Mouse (Mus musculus) erythroblast, adult 5-6 weeks (primary cell): ENCODE data around the gene Cutc. TPM values are rescaled to one million over a fixed set of nuclear protein-coding genes. Genes with fewer than 3 reads are reported as not detected.
A peak's percentile ranks its signal among the peaks of the same experiment; 100 is the strongest.

Source experiments
- ATAC-seq: replicated peaks from 2 replicates; pipeline ENCODE4 v1.8.0; 2016; ENCODE audit warnings: moderate number of reproducible peaks, mild to moderate bottlenecking, moderate TSS enrichment, inconsistent platforms; ENCODE audit not compliant: poor library complexity, low FRiP score, severe bottlenecking
- total RNA-seq, 2 experiments: library from RNA; stranded (forward) in 1 of 2; stranded (reverse) in 1 of 2; fragments of 150-400 nt in 1 of 2; fragments of 200-764, 138-1000 nt in 1 of 2; gene quantifications; 2 replicates each; pipeline versions ENCODE4 v1.2.3 to v1.2.4; 2015 to 2017; ENCODE audit warnings: low replicate concordance in 2 of 2

The Cutc gene
- total RNA-seq, 2 experiments from 2014 or later, result 6.1 to 23.2 TPM

DNA sequence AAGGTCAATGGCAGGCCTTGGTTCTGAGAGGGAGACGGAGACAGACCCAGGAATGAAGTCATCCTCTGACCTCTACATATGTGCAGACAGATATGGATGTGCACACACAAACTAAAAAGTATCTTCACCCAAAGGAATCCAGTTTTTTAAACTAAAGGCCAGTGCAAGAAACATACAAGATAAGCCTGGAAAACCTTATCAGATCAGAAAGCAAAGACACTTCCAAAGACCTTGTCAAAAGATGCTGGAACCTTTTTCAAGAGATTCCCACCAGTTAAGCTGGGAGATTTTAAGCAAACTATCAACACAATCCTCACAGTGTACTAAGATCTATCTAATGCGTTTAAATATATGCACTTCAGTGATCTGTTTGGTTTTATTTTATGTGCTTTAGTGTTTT is 2.8 kb upstream of the Cutc start:
- no peak for ATAC-seq

- ATAC-seq, result peak; percentile 94
Observed at GRCm38 (mm10) chr19:43753226-43753835, 535 bp downstream of the Cutc start.

- ATAC-seq, result no peak
Observed at GRCm38 (mm10) chr19:43754237-43754636, 1.4 kb downstream of the Cutc start.

- ATAC-seq, result no peak
Observed at GRCm38 (mm10) chr19:43754872-43755271, 2.1 kb downstream of the Cutc start.

DNA sequence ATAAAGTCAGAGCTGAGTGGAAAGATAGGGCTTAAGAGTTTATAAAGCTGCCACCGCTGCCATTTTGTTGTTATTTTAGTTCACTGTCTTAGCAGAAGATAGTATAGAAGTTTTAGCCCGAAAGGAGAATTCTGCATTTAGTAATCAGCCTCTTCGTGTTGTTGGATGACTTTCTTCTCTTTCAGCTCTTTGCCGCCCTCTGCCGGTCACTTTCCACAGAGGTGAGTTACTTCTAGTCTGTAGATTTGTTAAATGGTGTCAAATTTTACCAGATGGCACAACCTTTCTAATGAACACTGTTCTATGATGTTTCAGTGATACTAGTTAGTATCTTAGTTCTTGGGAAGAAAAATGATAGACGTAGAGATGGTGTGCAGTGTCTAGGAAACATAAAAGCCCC is 7.7 kb downstream of the Cutc start:
- peak; percentile 93 for ATAC-seq

- no peak for ATAC-seq
Observed at GRCm38 (mm10) chr19:43761543-43762256, 8.9 kb downstream of the Cutc start.

DNA sequence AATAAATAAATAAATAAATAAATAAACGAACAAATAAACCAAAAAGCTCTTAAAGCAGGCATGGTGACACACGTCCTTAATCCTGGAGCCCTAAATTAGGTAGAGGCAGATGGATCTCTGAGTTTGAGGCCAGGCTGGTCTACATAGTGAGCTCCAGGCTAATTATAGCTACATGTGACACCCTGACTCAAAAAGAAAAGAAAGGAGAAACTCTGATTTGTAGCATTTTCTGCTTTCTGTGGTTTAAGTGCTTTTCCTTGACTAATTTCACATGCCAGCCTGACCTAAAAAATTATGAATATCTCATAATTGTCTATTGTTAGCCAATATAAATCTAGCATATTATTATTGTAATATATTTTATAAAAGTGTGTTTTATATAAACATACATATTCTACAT is 9.6 kb downstream of the Cutc start:
- ATAC-seq, result no peak

DNA sequence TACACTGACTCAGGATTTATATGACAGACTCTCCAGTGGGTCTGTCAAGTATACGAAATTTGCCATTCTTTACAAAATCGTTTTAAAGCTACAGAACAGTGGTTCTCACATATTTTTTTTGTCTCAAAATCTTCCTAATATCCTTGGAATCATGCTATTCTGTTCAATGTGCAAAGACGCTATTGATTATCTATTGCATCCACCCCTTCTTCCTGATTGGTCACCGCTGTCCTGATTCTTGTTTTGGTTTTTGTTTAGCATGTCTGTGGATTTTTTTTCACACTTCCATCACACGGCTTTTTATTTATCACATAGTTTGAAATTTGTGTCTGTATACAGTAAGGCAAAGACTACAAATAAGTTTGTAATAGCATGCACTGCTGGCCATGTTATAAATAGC is 13.7 kb downstream of the Cutc start:
- ATAC-seq, result no peak

DNA sequence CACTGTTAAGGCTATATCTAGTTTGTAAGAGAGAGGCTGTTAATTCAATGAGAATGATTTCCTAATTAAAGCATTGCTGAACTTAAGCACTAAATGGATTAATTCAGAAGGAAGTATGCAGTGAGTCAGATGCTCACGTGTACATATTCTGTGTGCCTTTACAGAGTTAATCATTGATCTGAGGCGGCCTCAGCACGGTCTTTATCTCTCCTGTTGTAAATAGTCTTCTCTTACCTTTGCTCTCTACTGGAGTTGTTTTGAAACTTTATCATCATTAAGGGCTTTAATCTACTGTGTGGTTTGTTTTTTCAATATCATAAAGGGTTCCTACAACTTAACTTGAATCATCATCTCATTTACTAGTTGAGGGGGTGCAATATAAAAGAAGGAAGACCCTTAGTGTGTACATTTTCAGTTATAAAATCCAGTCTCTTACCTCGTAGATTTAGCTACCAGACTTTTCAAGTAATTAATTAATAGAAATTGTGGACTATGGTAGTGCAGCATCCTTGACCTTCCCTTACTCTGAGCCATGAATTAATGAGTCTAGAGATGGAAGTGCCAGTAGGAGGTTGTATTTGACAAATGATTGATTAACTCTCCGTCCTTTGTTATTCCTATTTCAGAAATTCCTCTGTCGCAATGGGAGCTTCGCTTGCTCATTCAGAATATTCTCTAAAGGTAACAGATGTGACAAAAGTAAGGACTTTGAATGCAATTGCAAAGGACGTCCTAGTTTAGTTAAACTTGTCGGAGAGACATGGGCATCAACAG is 14.9 kb downstream of the Cutc start:
- no peak for ATAC-seq

DNA sequence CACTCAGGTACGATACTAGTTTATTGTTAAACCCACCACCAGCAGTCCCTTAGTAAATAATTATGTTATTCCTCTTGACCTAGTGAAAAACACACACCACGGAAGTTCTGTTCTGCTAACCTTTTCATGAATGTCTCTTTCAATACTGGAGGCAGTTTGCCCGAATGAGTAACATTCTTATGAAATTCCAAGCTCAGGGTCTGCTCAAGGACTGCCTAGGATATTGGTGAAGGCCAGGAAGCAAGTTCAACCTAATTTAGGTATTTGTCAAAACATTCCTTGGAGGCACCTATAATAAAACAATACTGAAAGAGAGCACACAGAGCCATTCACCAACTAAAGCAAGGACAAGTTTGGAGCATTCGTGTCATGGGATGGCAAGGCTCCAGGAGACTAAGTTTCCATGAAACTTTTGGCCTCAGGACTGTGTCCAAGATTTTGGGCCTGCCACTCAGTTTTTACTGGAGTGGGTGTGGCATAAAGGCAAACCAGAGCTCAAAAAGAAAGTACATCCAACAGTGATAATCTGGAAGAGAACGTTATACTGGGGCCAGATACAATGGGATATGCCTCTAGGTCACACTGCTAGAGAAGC is 16.7 kb downstream of the Cutc start:
- ATAC-seq, result no peak

- ATAC-seq, result no peak
Observed at GRCm38 (mm10) chr19:43770584-43770983, 17.8 kb downstream of the Cutc start.

DNA sequence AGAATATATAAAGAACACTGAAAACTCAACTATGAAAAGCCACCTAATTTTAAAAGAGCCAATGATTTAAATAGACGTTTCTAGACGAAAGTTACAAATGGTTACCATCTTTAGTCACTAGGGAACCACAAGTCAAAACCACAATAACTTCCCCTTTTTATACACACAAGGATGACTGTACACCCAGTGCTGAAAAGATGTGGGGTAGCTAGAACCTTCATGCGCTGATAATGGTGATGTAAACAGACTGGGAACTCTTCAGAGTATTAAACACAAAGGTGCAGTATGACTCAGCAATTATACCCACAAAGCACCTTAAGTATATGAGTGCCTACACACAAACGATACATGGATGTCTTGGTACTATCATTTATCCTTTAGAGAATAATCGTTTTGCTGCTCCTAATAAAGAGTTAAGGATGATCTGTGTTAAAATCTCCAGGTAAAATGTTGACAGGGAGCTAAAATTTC is 18.7 kb downstream of the Cutc start:
- no peak for ATAC-seq

DNA sequence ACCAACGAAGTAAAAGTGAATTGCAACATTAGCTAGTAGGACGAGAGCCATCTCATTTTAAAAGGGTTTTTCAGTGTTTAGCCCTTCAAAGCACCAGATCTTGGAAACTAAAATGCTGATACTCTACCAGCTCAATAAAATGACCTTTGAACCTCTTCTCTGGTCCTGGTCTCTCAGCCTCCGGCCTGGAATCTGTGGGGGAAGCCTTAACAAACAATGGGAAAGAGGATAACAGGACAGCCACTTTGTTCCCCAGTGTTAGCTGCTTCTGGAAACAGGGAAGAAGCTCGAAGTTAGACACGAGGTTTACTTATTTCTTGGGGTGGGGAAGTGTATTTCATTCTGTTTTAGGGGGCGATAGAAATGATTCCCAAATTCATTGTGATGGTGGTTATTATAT is 19.5 kb downstream of the Cutc start:
- ATAC-seq, result no peak

GRCm38 (mm10) chr19:43775433-43775832 is 22.6 kb downstream of the Cutc start:
- ATAC-seq, result no peak

DNA sequence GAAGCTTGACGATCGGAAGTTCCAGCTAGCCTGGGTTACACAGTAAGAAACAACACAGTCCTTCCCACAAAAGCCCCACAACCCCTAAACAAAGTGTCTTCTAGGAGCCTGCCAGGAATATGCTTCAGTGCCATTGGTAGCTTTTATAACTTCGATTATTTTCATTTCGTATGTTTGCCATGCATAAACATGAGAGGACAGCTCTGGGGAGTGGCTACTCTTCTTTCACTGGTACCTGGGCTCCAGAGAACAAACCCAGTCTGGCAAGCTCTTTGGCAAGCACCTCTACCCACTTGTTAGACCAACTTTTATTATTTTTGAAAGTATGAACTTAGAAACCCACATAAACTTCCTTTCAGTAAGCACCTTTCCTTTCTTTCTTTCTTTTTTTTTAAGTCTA is 23.8 kb downstream of the Cutc start:
- no peak for ATAC-seq

- ATAC-seq, result no peak
Observed at GRCm38 (mm10) chr19:43777308-43777707, 24.5 kb downstream of the Cutc start.

DNA sequence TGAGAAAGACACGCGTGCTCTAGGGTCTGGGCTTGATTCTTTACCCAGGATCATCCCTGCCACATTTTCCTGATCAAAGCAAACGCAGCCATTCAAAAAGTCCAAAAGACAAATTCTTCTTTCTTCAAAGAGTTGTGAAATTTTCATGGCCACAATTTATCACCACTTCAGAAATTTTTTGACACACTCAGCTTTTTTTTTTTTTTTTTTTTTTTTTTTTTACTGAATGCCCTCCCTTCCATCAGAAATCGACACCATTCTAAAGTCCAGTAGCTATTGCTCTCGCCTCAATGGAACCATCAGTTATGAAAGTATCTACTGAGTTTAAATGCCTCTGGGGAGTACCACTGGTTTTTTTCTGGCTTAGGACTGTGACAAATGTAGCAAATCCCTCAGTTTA is 27.6 kb downstream of the Cutc start:
- ATAC-seq, result no peak

DNA sequence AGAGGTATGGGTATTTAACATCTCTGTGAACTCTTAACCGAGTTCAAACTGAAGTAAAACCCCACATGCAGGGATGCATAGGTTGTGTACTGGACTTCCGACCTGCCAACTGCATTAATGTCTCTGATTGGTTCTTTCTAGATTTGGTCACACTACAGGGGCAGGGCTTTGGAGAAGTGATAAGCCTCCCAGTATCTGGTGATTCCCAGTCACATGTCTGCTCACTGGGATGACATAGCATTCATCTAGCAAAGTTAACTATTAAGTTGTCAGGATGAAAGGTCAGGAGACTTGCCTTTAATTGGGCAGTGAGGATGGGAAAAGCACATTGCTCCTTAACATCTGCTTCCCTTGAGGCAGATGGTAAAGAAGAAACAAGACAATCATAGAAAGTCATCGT is 29.2 kb downstream of the Cutc start, which contains the start of gene Abcc2:
Gene Abcc2 (plus strand): TSS at position 213 of the 400 bp plus-strand sequence.
- ATAC-seq, result no peak

DNA sequence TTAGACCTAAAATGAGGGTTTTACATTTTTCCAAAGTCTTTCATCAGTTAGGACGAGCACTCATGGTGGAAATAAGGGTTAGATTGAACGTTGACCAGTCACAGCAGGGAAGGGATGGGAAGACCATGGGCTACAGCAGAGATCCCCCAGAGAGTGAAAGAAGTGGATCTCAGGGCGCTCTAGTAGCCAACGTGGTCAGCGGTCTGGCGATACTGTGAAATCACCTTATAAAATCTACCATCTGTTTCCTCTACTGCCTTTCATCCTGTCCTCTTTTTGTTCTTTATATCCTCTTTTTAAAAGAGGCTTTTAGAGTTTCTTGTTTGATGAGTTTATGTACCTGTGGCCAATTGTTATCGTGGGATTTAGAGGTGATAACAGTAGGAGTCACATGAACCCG is 32.0 kb downstream of the Cutc start:
- no peak for ATAC-seq

- no peak for ATAC-seq
Observed at GRCm38 (mm10) chr19:43786249-43787026, 33.6 kb downstream of the Cutc start.
